Mouse (Mus musculus) limb, embryonic 12.5 days (tissue): Measurements from ENCODE around the gene 9530003J23Rik. TPM values are rescaled to one million over a fixed set of nuclear protein-coding genes. Genes with fewer than 3 reads are reported as not detected.
"Not testable (repeated sequence)": the region's sequence is repeated elsewhere in the genome, so short reads cannot be mapped to it uniquely, and the experiment has no call there.

Experiments used
- ATAC-seq: fragments of 200-750 bp; cut with Nextera tagmentation; 2 replicates; pipeline ENCODE4 v1.8.0; 2017; ENCODE audit warnings: low read depth, moderate TSS enrichment; ENCODE audit not compliant: insufficient number of reproducible peaks, insufficient read depth, low FRiP score, low TSS enrichment
- H3K27ac ChIP-seq: fragments of 300-500 bp; sonication (generic); 2 replicates; pipeline ENCODE4 v1.5.1; 2016; ENCODE audit warnings: mild to moderate bottlenecking, moderate library complexity
- H3K27me3 ChIP-seq: fragments of 300-500 bp; sonication (generic); 2 replicates; pipeline ENCODE4 v1.6.1; 2016; ENCODE audit warnings: mild to moderate bottlenecking, moderate library complexity
- H3K36me3 ChIP-seq: fragments of 300-500 bp; sonication (generic); 2 replicates; pipeline ENCODE4 v1.6.1; 2016; ENCODE audit warnings: mild to moderate bottlenecking, moderate library complexity
- H3K4me1 ChIP-seq: fragments of 300-500 bp; sonication (generic); replicated peaks from 2 replicates; pipeline ENCODE4 v1.6.1; 2016
- H3K4me2 ChIP-seq: fragments of 300-500 bp; sonication (generic); 2 replicates; pipeline ENCODE4 v1.6.1; 2016; ENCODE audit warnings: mild to moderate bottlenecking, moderate library complexity
- H3K4me3 ChIP-seq: fragments of 300-500 bp; sonication (generic); replicated peaks from 2 replicates; pipeline ENCODE4 v1.5.1; 2016; ENCODE audit warnings: mild to moderate bottlenecking
- H3K9ac ChIP-seq: fragments of 300-500 bp; sonication (generic); replicated peaks from 2 replicates; pipeline ENCODE4 v1.6.1; 2016; ENCODE audit warnings: mild to moderate bottlenecking, moderate library complexity
- H3K9me3 ChIP-seq: fragments of 300-500 bp; sonication (generic); 2 replicates; pipeline ENCODE4 v1.6.1; 2016; ENCODE audit warnings: mild to moderate bottlenecking, moderate library complexity
- WGBS: fragments of 180-500 bp; shearing (Covaris S2); methylation state at CpG from one replicate; pipeline ENCODE4 v1.1.7; 2016; 5-methylcytosine and 5-hydroxymethylcytosine counted together
- polyA plus RNA-seq: library from polyadenylated mRNA; unstranded; fragments of >200 nt; fragmentation: Nextera tagmentation; extraction: Ambion mirVana; gene quantifications from 2 replicates; pipeline ENCODE4 v1.2.1, GENCODE M21; 2016

The 9530003J23Rik gene
- polyA plus RNA-seq, 1 experiment from 2014 or later, result not detected

DNA sequence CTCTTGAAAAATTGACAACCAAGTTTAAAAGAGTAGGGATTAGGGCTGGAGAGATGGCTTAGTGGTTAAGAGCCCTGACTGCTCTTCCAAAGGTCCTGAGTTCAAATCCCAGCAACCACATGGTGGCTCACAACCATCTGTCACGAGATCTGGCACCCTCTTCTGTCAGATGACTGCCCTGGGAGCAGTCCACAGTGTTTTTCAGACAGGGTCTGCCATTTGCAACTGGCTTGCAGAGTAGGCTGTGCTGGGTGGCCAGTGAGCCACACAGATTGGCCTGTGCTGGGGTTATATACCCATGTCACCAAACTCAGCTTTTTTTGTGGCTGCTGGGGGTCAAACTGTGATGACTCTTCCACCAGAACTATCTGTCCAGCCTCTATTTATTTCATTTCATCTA, 41.5 kb upstream of the 9530003J23Rik start:
- Histone ChIP-seq H3K36me3 (no peaks in the 10 kb centered on the region), H3K4me2 (no peak overlapping the region), H3K4me1 (no peaks in the 10 kb centered on the region), H3K4me3 (no peak overlapping the region), H3K27ac (no peak overlapping the region), H3K9ac (no peak overlapping the region), H3K9me3 (no peaks in the 10 kb centered on the region), H3K27me3 (no peaks in the 10 kb centered on the region)
- ATAC-seq, result no peak
- 55% methylated on average over 1 of the region's 1 CpGs for WGBS

DNA sequence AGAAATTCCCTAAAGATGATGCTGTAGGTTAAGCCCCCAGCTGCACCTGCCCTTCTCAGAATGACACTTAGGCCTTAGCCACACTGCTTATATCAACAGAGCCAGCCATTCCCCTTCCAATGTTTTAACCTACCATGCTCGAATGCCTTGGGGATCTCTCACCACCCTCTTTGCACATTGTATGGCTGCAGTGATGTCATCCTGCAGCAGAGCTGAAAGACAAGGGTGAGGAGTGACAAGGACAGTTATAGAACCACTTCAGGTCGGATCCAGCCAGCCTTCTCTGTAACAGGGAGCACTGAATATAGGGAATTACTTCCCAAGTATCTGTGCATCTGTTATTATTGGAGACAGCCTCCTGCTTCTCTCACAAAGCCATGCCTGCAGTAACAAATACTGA, 40.0 kb upstream of the 9530003J23Rik start:
- WGBS, result 56% methylated on average over 2 of the region's 2 CpGs
- H3K4me2 ChIP-seq, result not testable (repeated sequence)

DNA sequence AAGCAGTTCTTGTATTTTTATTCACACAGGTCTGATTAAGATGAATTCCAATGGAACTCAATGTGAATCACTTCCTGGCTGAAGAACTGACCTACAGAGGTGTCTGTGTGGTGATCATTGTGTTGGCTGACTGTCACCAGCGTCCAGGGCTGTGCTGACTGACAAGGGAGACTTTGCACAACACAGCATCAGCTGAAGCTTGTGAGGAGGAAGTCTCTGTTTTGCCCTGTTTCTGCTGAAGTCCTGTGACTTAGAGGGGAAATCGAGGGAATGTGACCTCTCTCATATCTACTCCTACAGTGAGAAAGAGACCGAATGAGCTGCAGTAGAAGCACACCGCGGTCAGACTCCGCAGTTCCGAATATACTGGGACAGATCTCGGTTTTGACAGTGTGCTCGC, 39.3 kb upstream of the 9530003J23Rik start:
- H3K9me3 ChIP-seq, H3K36me3 ChIP-seq, H3K27me3 ChIP-seq, H3K4me2 ChIP-seq, H3K9ac ChIP-seq, H3K4me1 ChIP-seq, H3K27ac ChIP-seq, ATAC-seq, H3K4me3 ChIP-seq: not testable (repeated sequence)
- 86% methylated on average over 9 of the region's 9 CpGs for WGBS

More for the DNA sequence above, 40.0 kb upstream of the 9530003J23Rik start:
- not testable (repeated sequence) for H3K9me3 ChIP-seq, H3K27ac ChIP-seq, H3K9ac ChIP-seq, H3K27me3 ChIP-seq, H3K36me3 ChIP-seq, H3K4me1 ChIP-seq, ATAC-seq, H3K4me3 ChIP-seq

DNA sequence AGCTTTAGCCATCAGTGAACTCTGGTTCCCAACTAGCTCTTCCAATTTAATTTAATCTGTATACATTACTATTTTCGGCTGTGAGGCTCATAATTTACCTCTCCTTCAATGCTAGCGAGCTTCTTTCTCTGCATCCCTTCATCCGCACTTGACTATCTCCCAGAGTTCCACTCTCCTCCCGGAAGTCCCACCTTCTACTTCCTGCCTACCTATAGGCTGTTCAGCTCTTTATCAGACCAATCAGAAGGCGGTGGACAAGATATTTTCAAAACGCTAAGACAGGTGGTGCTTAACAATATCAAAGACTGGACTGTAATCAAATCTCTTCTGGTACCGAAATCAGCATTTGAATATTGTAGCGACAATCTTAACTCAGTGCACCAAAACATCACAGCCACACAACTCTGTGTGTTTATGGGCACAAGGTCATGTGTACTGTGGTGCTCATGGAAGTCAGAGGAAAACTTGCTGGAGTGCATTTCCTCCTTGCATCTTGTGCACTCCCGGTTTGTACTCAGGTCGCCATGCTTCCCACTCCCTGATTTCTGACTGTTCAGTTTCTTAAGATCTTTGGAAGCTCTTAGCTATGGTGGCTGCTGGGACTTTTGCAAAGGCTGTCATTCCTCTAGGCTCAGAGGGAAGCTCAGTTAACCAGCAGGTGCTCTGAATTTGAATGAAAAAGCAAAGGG, 37.3 kb upstream of the 9530003J23Rik start:
- Histone ChIP-seq H3K27ac (no peak overlapping the region), H3K4me2 (no peak overlapping the region)
- 77% methylated on average over 10 of the region's 10 CpGs for WGBS

DNA sequence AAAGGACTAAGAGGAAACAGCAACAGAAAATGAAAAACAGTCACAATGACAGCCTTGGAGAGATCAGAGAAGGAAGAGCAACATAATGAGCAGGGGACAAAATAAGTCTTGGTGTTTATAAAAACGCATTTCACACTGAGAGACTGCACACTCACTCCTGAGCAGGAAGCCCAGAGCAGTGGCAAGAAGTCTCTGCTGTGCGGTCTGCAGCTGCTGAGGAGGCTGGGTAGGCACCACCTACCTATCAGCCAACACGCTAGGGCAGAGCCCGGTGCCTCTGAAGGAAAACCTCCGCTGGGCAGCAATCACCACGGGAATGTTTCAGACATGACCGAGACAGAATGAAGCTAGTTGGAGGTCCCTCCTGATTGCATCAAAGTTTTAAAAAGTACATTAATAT, 36.1 kb upstream of the 9530003J23Rik start:
- 81% methylated on average over 5 of the region's 7 CpGs for WGBS
- not testable (repeated sequence) for H3K4me2 ChIP-seq, H3K4me3 ChIP-seq, H3K4me1 ChIP-seq, H3K9ac ChIP-seq, H3K27me3 ChIP-seq, H3K9me3 ChIP-seq, H3K36me3 ChIP-seq, ATAC-seq, H3K27ac ChIP-seq

More for the DNA sequence above, 37.3 kb upstream of the 9530003J23Rik start:
- Histone ChIP-seq H3K9ac (no peak overlapping the region), H3K4me1 (no peaks in the 10 kb centered on the region), H3K27me3 (no peaks in the 10 kb centered on the region), H3K9me3 (no peaks in the 10 kb centered on the region), H3K36me3 (no peaks in the 10 kb centered on the region), H3K4me3 (no peak overlapping the region)
- ATAC-seq, result no peak

DNA sequence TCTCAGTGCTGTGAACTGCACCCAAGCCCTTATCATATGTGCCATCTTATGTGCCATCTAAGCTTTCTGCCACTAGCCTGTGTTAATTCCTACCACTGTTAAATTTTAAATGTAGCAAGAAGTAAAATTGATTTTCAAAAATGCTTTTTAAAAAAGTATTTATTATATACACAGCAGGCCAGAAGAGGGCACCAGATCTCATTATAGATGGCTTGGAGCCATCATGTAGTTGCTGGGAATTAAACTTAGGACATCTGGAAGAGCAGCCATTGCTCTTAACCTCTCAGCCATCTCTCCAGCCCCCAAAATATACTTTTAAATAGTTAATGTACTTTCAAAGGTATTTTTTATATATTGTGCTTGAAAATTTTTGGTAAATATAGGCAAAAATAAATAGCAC, 33.5 kb upstream of the 9530003J23Rik start:
- H3K9me3 ChIP-seq, result no peaks in the 10 kb centered on the region
- ATAC-seq, result no peak

DNA sequence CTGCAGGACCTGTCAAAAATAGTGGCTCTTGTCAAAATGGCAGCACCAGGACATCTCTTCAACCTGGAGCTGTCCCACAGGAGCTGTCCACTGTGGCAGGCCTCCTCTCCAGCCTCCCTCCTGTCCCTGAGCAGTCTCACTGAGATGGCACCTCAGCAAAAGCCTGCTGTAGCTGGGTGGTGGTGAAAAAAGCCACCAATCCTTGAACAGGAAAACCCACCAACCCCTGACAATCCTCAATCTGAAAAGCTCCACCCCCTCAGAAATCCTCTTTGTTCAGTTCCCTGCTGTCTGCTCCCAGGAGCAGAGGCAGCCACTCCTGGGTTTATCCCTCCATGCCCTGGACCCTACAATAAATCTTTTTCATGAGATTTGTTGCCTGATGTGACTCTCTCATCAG, 21.4 kb upstream of the 9530003J23Rik start:
- Histone ChIP-seq H3K27me3 (no peaks in the 10 kb centered on the region), H3K4me3 (no peak overlapping the region), H3K4me1 (no peaks in the 10 kb centered on the region), H3K9ac (no peak overlapping the region), H3K9me3 (peaks cover 14% of the 10 kb centered on the region; the same call in 1 of the 2 replicates), H3K36me3 (no peaks in the 10 kb centered on the region), H3K4me2 (no peak overlapping the region), H3K27ac (no peak overlapping the region)
- no peak for ATAC-seq

More for the DNA sequence above, 33.5 kb upstream of the 9530003J23Rik start:
- H3K27me3 ChIP-seq, result no peaks in the 10 kb centered on the region
- no peak overlapping the region for H3K9ac ChIP-seq
- no peak overlapping the region for H3K4me3 ChIP-seq
- no peak overlapping the region for H3K4me2 ChIP-seq
- H3K36me3 ChIP-seq, result no peaks in the 10 kb centered on the region
- no peak overlapping the region for H3K27ac ChIP-seq
- H3K4me1 ChIP-seq, result no peaks in the 10 kb centered on the region

DNA sequence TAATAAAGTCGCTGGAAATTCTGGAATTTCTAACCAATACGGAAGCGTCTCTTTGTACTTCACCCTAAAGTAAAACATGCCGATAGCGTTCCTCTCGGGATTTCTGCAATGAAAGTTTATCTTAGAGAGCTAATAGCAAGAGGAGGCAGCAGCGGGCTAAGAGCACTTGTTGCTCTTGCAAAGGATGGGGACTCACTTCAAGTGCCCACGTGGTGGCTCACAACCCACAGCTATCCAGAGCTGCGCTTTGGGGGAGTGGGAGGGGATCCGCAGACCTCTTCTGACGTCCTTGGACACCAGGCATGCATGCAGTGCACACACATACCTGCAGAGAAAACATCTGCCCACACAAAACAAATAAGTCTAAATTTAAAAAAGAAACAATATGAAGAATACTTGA, 2.6 kb downstream of the 9530003J23Rik start:
- no peak for ATAC-seq
- Histone ChIP-seq H3K27me3 (no peaks in the 10 kb centered on the region), H3K27ac (no peak overlapping the region), H3K9me3 (no peaks in the 10 kb centered on the region), H3K4me3 (no peak overlapping the region), H3K9ac (no peak overlapping the region), H3K4me2 (peak overlapping the region; percentile 37), H3K36me3 (no peaks in the 10 kb centered on the region), H3K4me1 (peaks cover 13% of the 10 kb centered on the region)
- WGBS, result 44% methylated on average over 11 of the region's 11 CpGs

DNA sequence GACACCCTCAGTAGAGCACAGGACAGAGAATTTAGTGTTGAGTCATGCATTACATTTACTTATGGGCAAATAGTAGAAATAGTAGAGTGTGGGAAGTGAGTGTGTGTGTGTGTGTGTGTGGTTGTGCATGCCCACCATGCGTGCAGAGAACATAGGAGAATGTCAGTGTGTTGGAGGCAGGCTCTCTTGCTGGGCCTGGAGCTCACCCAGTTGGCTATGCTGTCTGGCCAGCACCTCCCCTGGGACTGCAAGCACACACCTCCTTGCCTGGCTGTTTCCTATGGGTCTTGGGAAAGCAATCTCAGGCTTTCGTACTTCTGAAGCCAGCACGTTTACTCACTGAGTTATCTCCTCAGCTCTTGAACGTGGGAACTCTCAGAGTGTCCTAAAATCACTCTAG, 3.7 kb downstream of the 9530003J23Rik start:
- no peak overlapping the region for H3K4me2 ChIP-seq
- no peak overlapping the region for H3K27ac ChIP-seq
- WGBS, result 63% methylated on average over 4 of the region's 4 CpGs

DNA sequence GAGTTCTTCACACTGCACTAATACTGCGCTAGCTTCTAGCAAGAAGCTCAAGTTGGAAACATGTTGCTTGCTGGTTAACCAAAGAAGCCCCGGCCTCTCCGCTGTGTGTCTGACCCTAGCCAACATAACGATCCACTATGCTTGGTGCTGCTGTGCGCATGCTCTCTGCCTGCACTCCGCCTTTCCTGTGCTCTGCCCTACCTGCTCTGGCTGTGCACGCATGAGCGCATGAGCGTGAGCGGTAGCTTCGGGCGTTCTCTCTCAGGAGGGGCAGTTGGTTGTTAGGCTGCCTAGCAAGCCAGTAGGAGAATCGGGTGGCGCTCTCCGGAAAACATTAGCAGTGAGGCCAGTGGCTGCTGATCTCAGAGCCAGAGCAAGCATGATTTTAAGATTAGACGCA, 8.7 kb downstream of the 9530003J23Rik start:
- no peak overlapping the region for H3K27ac ChIP-seq
- no peaks in the 10 kb centered on the region for H3K36me3 ChIP-seq
- no peak overlapping the region for H3K9ac ChIP-seq
- H3K4me2 ChIP-seq, result no peak overlapping the region
- no peak for ATAC-seq
- no peak overlapping the region for H3K4me3 ChIP-seq
- H3K27me3 ChIP-seq, result no peaks in the 10 kb centered on the region
- no peaks in the 10 kb centered on the region for H3K9me3 ChIP-seq
- 78% methylated on average over 16 of the region's 16 CpGs for WGBS
- peaks cover 4% of the 10 kb centered on the region; the same call in 1 of the 2 replicates for H3K4me1 ChIP-seq

More for the DNA sequence above, 3.7 kb downstream of the 9530003J23Rik start:
- no peak overlapping the region for H3K4me3 ChIP-seq
- H3K9me3 ChIP-seq, result no peaks in the 10 kb centered on the region
- H3K27me3 ChIP-seq, result no peaks in the 10 kb centered on the region
- H3K4me1 ChIP-seq, result peaks cover 13% of the 10 kb centered on the region
- H3K9ac ChIP-seq, result no peak overlapping the region
- ATAC-seq, result no peak
- H3K36me3 ChIP-seq, result no peaks in the 10 kb centered on the region

DNA sequence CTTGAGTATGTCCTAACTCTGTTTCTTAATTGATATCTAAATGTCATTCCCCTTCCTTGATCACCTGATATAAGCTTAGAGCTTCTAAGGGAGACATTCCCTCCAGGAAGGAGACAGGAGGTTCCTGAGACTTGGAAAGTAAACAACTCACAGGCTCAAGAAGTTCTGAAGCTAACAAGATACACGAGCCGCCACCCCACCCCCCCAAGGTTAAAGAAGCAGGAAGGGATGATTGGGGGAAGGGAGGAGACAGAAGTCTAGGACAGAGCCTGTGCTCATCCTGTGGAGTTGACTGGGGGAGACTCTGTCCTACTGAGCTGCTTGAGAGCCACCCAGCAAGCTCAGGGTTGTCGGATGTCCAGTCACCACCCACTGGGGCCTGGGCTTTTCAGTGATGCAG, 12.5 kb downstream of the 9530003J23Rik start:
- ATAC-seq, result no peak
- WGBS, result 85% methylated on average over 3 of the region's 3 CpGs
- Histone ChIP-seq H3K27me3 (no peaks in the 10 kb centered on the region), H3K4me1 (peaks cover 15% of the 10 kb centered on the region), H3K4me2 (no peak overlapping the region), H3K4me3 (no peak overlapping the region), H3K36me3 (peaks cover 19% of the 10 kb centered on the region), H3K27ac (no peak overlapping the region), H3K9ac (no peak overlapping the region), H3K9me3 (no peaks in the 10 kb centered on the region)

DNA sequence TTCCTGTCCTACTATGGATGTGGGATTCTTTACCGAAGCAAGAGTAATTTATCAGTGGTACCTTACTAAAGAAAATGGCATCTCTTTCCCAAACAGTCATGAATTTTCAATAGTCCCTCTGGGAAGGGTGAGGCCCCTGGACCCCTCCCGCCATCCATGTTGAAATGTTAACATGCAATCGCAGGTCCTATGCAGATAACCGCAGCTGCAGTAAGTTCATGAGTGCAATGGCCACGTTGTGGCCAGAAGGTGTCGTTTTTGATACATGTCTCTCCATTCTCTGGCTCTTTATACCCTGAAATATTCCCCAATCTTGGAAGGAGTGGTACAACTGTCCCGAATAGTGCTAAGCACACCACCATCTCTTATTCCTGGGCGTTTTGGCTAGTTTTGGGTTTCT, 13.4 kb downstream of the 9530003J23Rik start:
- Histone ChIP-seq H3K9me3 (no peaks in the 10 kb centered on the region), H3K9ac (peak overlapping the region; percentile 89), H3K4me2 (peak overlapping the region; percentile 88), H3K4me1 (peaks cover 15% of the 10 kb centered on the region), H3K4me3 (peak overlapping the region; percentile 74), H3K27me3 (no peaks in the 10 kb centered on the region), H3K27ac (no peak overlapping the region), H3K36me3 (peaks cover 28% of the 10 kb centered on the region)
- 59% methylated on average over 8 of the region's 8 CpGs for WGBS
- ATAC-seq, result no peak
